Mouse (Mus musculus): Measurements from ENCODE around the gene Dbil5. TPM values are rescaled to one million over a fixed set of nuclear protein-coding genes. Genes with fewer than 3 reads are reported as not detected.

Gene Dbil5
- polyA plus RNA-seq, 1 experiment = 2,170 TPM

- H3K27ac ChIP-seq (ENCODE audit: control insufficient read depth, insufficient read depth, low read depth, low read length) = no peak overlapping the region
- H3K4me3 ChIP-seq (ENCODE audit: control insufficient read depth, low read depth, low read length) = no peak overlapping the region
- no peaks in the 10 kb centered on the region; the same call in 1 of the 2 replicates for H3K36me3 ChIP-seq (ENCODE audit: control insufficient read depth, insufficient read depth, low read length)
- H3K27me3 ChIP-seq (ENCODE audit: control insufficient read depth, insufficient read depth, low read length) = no peaks in the 10 kb centered on the region
- H3K4me1 ChIP-seq (ENCODE audit: control insufficient read depth, insufficient read depth, low read length) = no peaks in the 10 kb centered on the region
- TF ChIP-seq POLR2A (IDR thresholded peaks at IDR 0.05; ENCODE audit: control insufficient read depth, low read depth, low read length) (no peak), CTCF (IDR thresholded peaks at IDR 0.05; ENCODE audit: control insufficient read depth, insufficient read depth, insufficient replicate concordance, low read depth, low read length) (no peak)
These were observed 43.8 kb downstream of the Dbil5 start for GRCm38 (mm10) chr11:76261224-76261623.

GRCm38 (mm10) chr11:76262611-76263351, 45.4 kb downstream of the Dbil5 start:
- TF ChIP-seq CTCF (IDR thresholded peaks at IDR 0.05; ENCODE audit: control insufficient read depth, insufficient read depth, insufficient replicate concordance, low read depth, low read length) (no peak), POLR2A (IDR thresholded peaks at IDR 0.05; ENCODE audit: control insufficient read depth, low read depth, low read length) (no peak)
- no peaks in the 10 kb centered on the region; the same call in 1 of the 2 replicates for H3K36me3 ChIP-seq (ENCODE audit: control insufficient read depth, insufficient read depth, low read length)
- H3K27ac ChIP-seq (ENCODE audit: control insufficient read depth, insufficient read depth, low read depth, low read length) = no peak overlapping the region
- H3K27me3 ChIP-seq (ENCODE audit: control insufficient read depth, insufficient read depth, low read length) = no peaks in the 10 kb centered on the region
- no peak overlapping the region for H3K4me3 ChIP-seq (ENCODE audit: control insufficient read depth, low read depth, low read length)
- no peaks in the 10 kb centered on the region for H3K4me1 ChIP-seq (ENCODE audit: control insufficient read depth, insufficient read depth, low read length)

GRCm38 (mm10) chr11:76267550-76267949, 50.1 kb downstream of the Dbil5 start:
- Histone ChIP-seq H3K27me3 (ENCODE audit: control insufficient read depth, insufficient read depth, low read length) (no peaks in the 10 kb centered on the region), H3K27ac (ENCODE audit: control insufficient read depth, insufficient read depth, low read depth, low read length) (no peak overlapping the region), H3K4me1 (ENCODE audit: control insufficient read depth, insufficient read depth, low read length) (no peaks in the 10 kb centered on the region), H3K36me3 (ENCODE audit: control insufficient read depth, insufficient read depth, low read length) (no peaks in the 10 kb centered on the region; the same call in 1 of the 2 replicates), H3K4me3 (ENCODE audit: control insufficient read depth, low read depth, low read length) (no peak overlapping the region)
- TF ChIP-seq CTCF (IDR thresholded peaks at IDR 0.05; ENCODE audit: control insufficient read depth, insufficient read depth, insufficient replicate concordance, low read depth, low read length) (no peak), POLR2A (IDR thresholded peaks at IDR 0.05; ENCODE audit: control insufficient read depth, low read depth, low read length) (no peak)

- H3K27me3 ChIP-seq (ENCODE audit: control insufficient read depth, insufficient read depth, low read length) = no peaks in the 10 kb centered on the region
- no peaks in the 10 kb centered on the region for H3K4me1 ChIP-seq (ENCODE audit: control insufficient read depth, insufficient read depth, low read length)
- H3K36me3 ChIP-seq (ENCODE audit: control insufficient read depth, insufficient read depth, low read length) = no peaks in the 10 kb centered on the region; the same call in 1 of the 2 replicates
- H3K27ac ChIP-seq (ENCODE audit: control insufficient read depth, insufficient read depth, low read depth, low read length) = peak overlapping the region; percentile 23
- H3K4me3 ChIP-seq (ENCODE audit: control insufficient read depth, low read depth, low read length) = no peak overlapping the region
- TF ChIP-seq CTCF (IDR thresholded peaks at IDR 0.05; ENCODE audit: control insufficient read depth, insufficient read depth, insufficient replicate concordance, low read depth, low read length) (no peak), POLR2A (IDR thresholded peaks at IDR 0.05; ENCODE audit: control insufficient read depth, low read depth, low read length) (no peak)
These were observed 50.6 kb downstream of the Dbil5 start for GRCm38 (mm10) chr11:76268001-76268459.

Other genes with a start within 250 kb of the Dbil5 start
- gene 1700016K19Rik, start 217.7 kb upstream of the Dbil5 start, polyA plus RNA-seq (2012; rRNA removed) = 287 and 288 TPM in 2 replicates
- gene Rflnb, start 189.8 kb upstream of the Dbil5 start, polyA plus RNA-seq (2012; rRNA removed) = 0.64 and 0.77 TPM in 2 replicates
- 11.5 and 11.7 TPM in 2 replicates for gene Vps53, start 38.0 kb upstream of the Dbil5 start, polyA plus RNA-seq (2012; rRNA removed)
- 2.4 and 3.2 TPM in 2 replicates for gene Fam57a, start 37.9 kb upstream of the Dbil5 start, polyA plus RNA-seq (2012; rRNA removed)
- 39.6 and 40.8 TPM in 2 replicates for gene Gemin4, start 56 bp downstream of the Dbil5 start, polyA plus RNA-seq (2012; rRNA removed)
- gene Mrm3, start 26.1 kb downstream of the Dbil5 start, polyA plus RNA-seq (2012; rRNA removed) = 3.0 and 4.3 TPM in 2 replicates
- gene Glod4, start 26.1 kb downstream of the Dbil5 start, polyA plus RNA-seq (2012; rRNA removed) = 9.4 and 10.6 TPM in 2 replicates
- 83.2 and 84.0 TPM in 2 replicates for gene Nxn, start 181.5 kb downstream of the Dbil5 start, polyA plus RNA-seq (2012; rRNA removed)
- gene Timm22, start 189.3 kb downstream of the Dbil5 start, polyA plus RNA-seq (2012; rRNA removed) = 7.5 and 8.6 TPM in 2 replicates

Data from testis, adult 2 months (tissue).